Mouse (Mus musculus) thymus, postnatal 10 days (tissue): ENCODE measurements at regions not wholly inside any gene's neighbourhood (a gene's known extent, or its start where the extent isn't known, plus 50 kb on each side); places are given as distances from the start of the nearest gene placed in this dataset.

Source experiments
- DNase-seq, 2 experiments: peaks; one replicate each; pipeline ENCODE4 v3.0.0; 2021; ENCODE audit warnings: low spot score in 2 of 2

GRCm38 (mm10) chr15:88035486-88035885, 491.4 kb downstream of the Fam19a5 start:
- DNase-seq, result no peak

- no peak for DNase-seq
Measured at GRCm38 (mm10) chr15:88036146-88037000, 492.3 kb downstream of the Fam19a5 start.

GRCm38 (mm10) chr15:88037606-88038005, 493.5 kb downstream of the Fam19a5 start:
- no peak for DNase-seq

- no peak for DNase-seq
Measured at GRCm38 (mm10) chr15:88042821-88043220, 498.7 kb downstream of the Fam19a5 start.

GRCm38 (mm10) chr15:88058071-88058470, 514.0 kb downstream of the Fam19a5 start:
- no peak for DNase-seq

GRCm38 (mm10) chr15:88060935-88061334, 516.8 kb downstream of the Fam19a5 start:
- no peak for DNase-seq

- DNase-seq, result no peak
Measured at GRCm38 (mm10) chr15:88063041-88063440, 518.9 kb downstream of the Fam19a5 start.

GRCm38 (mm10) chr15:88068476-88068875, 524.4 kb downstream of the Fam19a5 start:
- no peak for DNase-seq

- DNase-seq, result no peak
Measured at GRCm38 (mm10) chr15:88072676-88073075, 527.4 kb upstream of the Zdhhc25 start.

- DNase-seq, result no peak
Measured at GRCm38 (mm10) chr15:88083911-88084310, 516.2 kb upstream of the Zdhhc25 start.

- DNase-seq, result no peak
Measured at GRCm38 (mm10) chr15:88085631-88086030, 514.5 kb upstream of the Zdhhc25 start.

GRCm38 (mm10) chr15:88089486-88089885, 510.6 kb upstream of the Zdhhc25 start:
- DNase-seq, result no peak

- no peak for DNase-seq
Measured at GRCm38 (mm10) chr15:88091390-88091789, 508.7 kb upstream of the Zdhhc25 start.

GRCm38 (mm10) chr15:88120376-88120775, 479.7 kb upstream of the Zdhhc25 start:
- no peak for DNase-seq

GRCm38 (mm10) chr15:88123907-88124523, 476.1 kb upstream of the Zdhhc25 start:
- no peak for DNase-seq

- DNase-seq, result no peak
Measured at GRCm38 (mm10) chr15:88146118-88146517, 454.0 kb upstream of the Zdhhc25 start.

- no peak for DNase-seq
Measured at GRCm38 (mm10) chr15:88151199-88151598, 448.9 kb upstream of the Zdhhc25 start.

GRCm38 (mm10) chr15:88159618-88160170, 440.4 kb upstream of the Zdhhc25 start:
- no peak for DNase-seq

GRCm38 (mm10) chr15:88160291-88160690, 439.8 kb upstream of the Zdhhc25 start:
- no peak for DNase-seq

- no peak for DNase-seq
Measured at GRCm38 (mm10) chr15:88163438-88163837, 436.7 kb upstream of the Zdhhc25 start.

GRCm38 (mm10) chr15:88174326-88174725, 425.8 kb upstream of the Zdhhc25 start:
- no peak for DNase-seq

- no peak for DNase-seq
Measured at GRCm38 (mm10) chr15:88175991-88176390, 424.1 kb upstream of the Zdhhc25 start.

- no peak for DNase-seq
Measured at GRCm38 (mm10) chr15:88196539-88196938, 403.6 kb upstream of the Zdhhc25 start.
